Mouse (Mus musculus) lung, postnatal 0 days (tissue): ENCODE measurements around the gene Jmjd8.

Source experiments
- CTCF ChIP-seq: IDR thresholded peaks from 2 replicates; pipeline ENCODE4 v1.5.1; 2016; ENCODE audit warnings: antibody characterized with exemption, mild to moderate bottlenecking
- EP300 ChIP-seq: IDR thresholded peaks from 2 replicates; pipeline ENCODE4 v1.6.1; 2016; ENCODE audit warnings: antibody characterized with exemption, mild to moderate bottlenecking, control low read depth

DNA sequence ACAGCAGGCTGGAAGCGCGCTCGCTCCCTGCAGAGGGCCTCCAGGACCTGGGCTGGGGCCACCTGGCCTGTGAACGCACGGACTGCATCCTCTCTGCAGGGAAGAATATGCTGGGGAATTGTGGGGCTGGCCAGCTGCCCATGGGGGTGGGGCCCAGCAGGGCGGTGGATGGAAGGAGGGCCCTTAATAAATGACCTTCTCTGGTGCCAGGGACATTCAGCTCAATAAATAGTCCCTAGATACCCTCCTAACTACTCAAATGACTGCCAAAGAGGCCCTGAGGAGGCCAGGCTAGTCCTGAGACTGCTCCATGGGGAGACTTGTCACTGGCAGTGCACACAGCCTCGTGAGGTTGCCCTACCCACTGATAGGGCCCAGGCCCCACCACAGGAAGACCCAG, 45.6 kb upstream of the Jmjd8 start:
- no peak for TF ChIP-seq CTCF
- TF ChIP-seq EP300 = no peak
